Mouse (Mus musculus): Measurements from ENCODE around the gene Eif4a2. TPM values are rescaled to one million over a fixed set of nuclear protein-coding genes. Genes with fewer than 3 reads are reported as not detected.
"Not testable (repeated sequence)": the region's sequence is repeated elsewhere in the genome, so short reads cannot be mapped to it uniquely, and the experiment has no call there.

Gene Eif4a2
- polyA plus RNA-seq, 1 experiment from 2014 or later: 170 TPM

GRCm38 (mm10) chr16:23097290-23098104 is 9.7 kb upstream of the Eif4a2 start:
- not testable (repeated sequence) for H3K36me3 ChIP-seq (replicated peaks); H3K27ac ChIP-seq; H3K9me3 ChIP-seq; DNase-seq (ENCODE audit: extremely low spot score, low spot score); H3K4me3 ChIP-seq
- Histone ChIP-seq H3K4me1 (peaks cover 21% of the 10 kb centered on the region), H3K27me3 (ENCODE audit: poor library complexity, severe bottlenecking) (peaks cover 20% of the 10 kb centered on the region)
- 86% methylated on average over 8 of the region's 8 CpGs for WGBS

DNA sequence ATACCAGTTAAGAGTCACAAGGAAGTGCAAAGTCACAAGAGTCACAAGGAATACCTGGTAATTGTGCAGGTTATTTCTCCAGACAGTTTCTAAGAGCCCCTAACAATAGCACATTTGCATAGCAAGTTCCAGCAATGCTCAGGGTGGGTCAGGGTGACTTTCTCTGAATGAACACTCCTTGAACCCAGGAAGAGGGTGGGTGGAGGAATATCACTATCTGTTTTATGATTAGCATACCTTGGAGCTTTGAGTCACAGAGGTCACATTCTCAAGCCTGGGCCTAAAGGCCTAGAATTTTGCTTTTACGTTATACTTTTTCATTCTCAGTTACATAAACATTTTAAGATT is 9.2 kb upstream of the Eif4a2 start:
- WGBS: 92% methylated on average over 1 of the region's 1 CpGs
- not testable (repeated sequence) for H3K9me3 ChIP-seq; H3K4me3 ChIP-seq; H3K27ac ChIP-seq; DNase-seq (ENCODE audit: extremely low spot score, low spot score); H3K36me3 ChIP-seq (replicated peaks)
- peaks cover 27% of the 10 kb centered on the region for H3K4me1 ChIP-seq
- H3K27me3 ChIP-seq (ENCODE audit: poor library complexity, severe bottlenecking): peaks cover 20% of the 10 kb centered on the region

- peak overlapping the region; percentile 74 for H3K27ac ChIP-seq
- H3K27me3 ChIP-seq (ENCODE audit: poor library complexity, severe bottlenecking): peaks cover 20% of the 10 kb centered on the region
- no peaks in the 10 kb centered on the region for H3K36me3 ChIP-seq (replicated peaks)
- no peak for DNase-seq (ENCODE audit: extremely low spot score, low spot score)
- H3K4me3 ChIP-seq: peak overlapping the region; percentile 48
- WGBS: 6% methylated on average over 12 of the region's 12 CpGs
- no peaks in the 10 kb centered on the region for H3K9me3 ChIP-seq
- peaks cover 28% of the 10 kb centered on the region for H3K4me1 ChIP-seq
Observed at GRCm38 (mm10) chr16:23099632-23100031, 7.6 kb upstream of the Eif4a2 start.

- 0% methylated on average over 9 of the region's 9 CpGs for WGBS
- Histone ChIP-seq H3K27me3 (ENCODE audit: poor library complexity, severe bottlenecking) (peaks cover 20% of the 10 kb centered on the region), H3K36me3 (replicated peaks) (no peaks in the 10 kb centered on the region), H3K4me1 (peaks cover 28% of the 10 kb centered on the region), H3K27ac (peak overlapping the region; percentile 74), H3K4me3 (peak overlapping the region; percentile 48), H3K9me3 (no peaks in the 10 kb centered on the region)
- peak; percentile 52 for DNase-seq (ENCODE audit: extremely low spot score, low spot score)
Observed at GRCm38 (mm10) chr16:23100099-23100575, 7.1 kb upstream of the Eif4a2 start.

- H3K9me3 ChIP-seq: no peaks in the 10 kb centered on the region
- peaks cover 28% of the 10 kb centered on the region for H3K4me1 ChIP-seq
- 6% methylated on average over 10 of the region's 10 CpGs for WGBS
- DNase-seq (ENCODE audit: extremely low spot score, low spot score): peak; percentile 18
- H3K36me3 ChIP-seq (replicated peaks): no peaks in the 10 kb centered on the region
- H3K4me3 ChIP-seq: peak overlapping the region; percentile 48
- peaks cover 20% of the 10 kb centered on the region for H3K27me3 ChIP-seq (ENCODE audit: poor library complexity, severe bottlenecking)
- peak overlapping the region; percentile 74 for H3K27ac ChIP-seq
Observed at GRCm38 (mm10) chr16:23100613-23101012, 6.6 kb upstream of the Eif4a2 start.

DNA sequence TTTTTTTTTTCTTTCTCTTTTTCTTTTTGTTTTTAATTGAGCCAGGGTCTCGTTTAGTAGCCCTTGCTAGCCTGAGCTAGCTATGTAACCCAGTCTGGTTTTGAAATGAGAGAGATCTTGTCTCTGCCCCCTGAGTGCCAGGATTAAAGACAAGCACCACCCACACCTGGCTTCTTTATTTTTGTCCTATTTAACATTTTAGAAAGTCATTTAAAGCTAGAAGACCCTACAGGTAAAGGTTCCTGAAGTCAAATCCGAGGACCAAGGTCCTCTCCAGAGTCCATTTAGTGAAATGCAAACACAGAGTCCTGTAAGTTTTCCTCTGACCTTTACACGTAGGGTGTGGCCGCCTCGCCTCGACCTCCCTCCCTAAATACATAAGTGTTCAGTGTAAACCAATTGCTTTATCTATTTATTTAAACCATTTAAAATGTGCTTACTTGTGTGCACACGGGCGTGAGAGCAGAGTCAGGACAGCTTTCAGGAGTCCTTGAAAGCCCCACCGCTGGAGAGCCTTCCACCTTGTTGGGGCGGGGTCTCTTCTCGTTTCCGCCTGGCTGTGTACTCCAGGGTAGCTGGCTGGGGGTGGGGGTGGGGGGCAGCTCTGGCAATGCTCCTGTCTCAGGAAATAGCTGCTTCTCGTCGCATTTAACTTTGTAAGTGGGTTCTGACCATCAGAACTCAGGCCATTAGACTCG is 4.8 kb upstream of the Eif4a2 start:
- Histone ChIP-seq H3K27me3 (ENCODE audit: poor library complexity, severe bottlenecking) (peaks cover 20% of the 10 kb centered on the region), H3K9me3 (no peaks in the 10 kb centered on the region), H3K4me1 (peaks cover 37% of the 10 kb centered on the region), H3K27ac (peak overlapping the region; percentile 78), H3K4me3 (peak overlapping the region; percentile 50), H3K36me3 (replicated peaks) (no peaks in the 10 kb centered on the region)
- WGBS: 13% methylated on average over 15 of the region's 15 CpGs
- DNase-seq (ENCODE audit: extremely low spot score, low spot score): peak; percentile 22

- Histone ChIP-seq H3K4me1 (peaks cover 37% of the 10 kb centered on the region), H3K27ac (peak overlapping the region; percentile 78), H3K27me3 (ENCODE audit: poor library complexity, severe bottlenecking) (peaks cover 20% of the 10 kb centered on the region), H3K4me3 (peak overlapping the region; percentile 50), H3K36me3 (replicated peaks) (peaks cover 2% of the 10 kb centered on the region), H3K9me3 (no peaks in the 10 kb centered on the region)
- WGBS: 44% methylated on average over 17 of the region's 17 CpGs
- no peak for DNase-seq (ENCODE audit: extremely low spot score, low spot score)
Observed at GRCm38 (mm10) chr16:23103038-23103745, 4.1 kb upstream of the Eif4a2 start.

- WGBS: 53% methylated on average over 2 of the region's 2 CpGs
- no peak overlapping the region for H3K27ac ChIP-seq
- peaks cover 8% of the 10 kb centered on the region for H3K36me3 ChIP-seq (replicated peaks)
- H3K4me1 ChIP-seq: peaks cover 37% of the 10 kb centered on the region
- no peaks in the 10 kb centered on the region for H3K9me3 ChIP-seq
- DNase-seq (ENCODE audit: extremely low spot score, low spot score): no peak
- peaks cover 20% of the 10 kb centered on the region for H3K27me3 ChIP-seq (ENCODE audit: poor library complexity, severe bottlenecking)
- H3K4me3 ChIP-seq: no peak overlapping the region
Observed at GRCm38 (mm10) chr16:23103841-23104240, 3.4 kb upstream of the Eif4a2 start.

DNA sequence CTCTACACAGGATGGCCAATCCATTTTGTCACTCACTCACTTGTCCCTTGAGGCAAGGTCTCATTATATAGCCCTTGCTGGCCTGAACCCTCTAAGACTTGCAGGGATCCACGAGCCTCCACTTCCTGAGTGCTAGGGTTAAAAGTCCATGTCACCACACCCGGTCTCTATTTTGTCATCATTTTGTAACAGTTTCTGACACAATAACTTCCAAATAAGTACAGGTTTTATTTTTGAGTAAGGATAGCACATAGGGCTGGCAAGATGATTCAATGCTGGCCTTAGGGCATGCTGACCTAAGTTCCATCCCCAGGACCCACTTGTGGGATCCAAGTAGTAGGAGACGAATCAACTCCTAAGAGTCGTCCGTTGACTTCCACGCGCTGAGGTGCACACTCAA is 1.1 kb upstream of the Eif4a2 start:
- peaks cover 40% of the 10 kb centered on the region for H3K4me1 ChIP-seq
- H3K36me3 ChIP-seq (replicated peaks): peaks cover 31% of the 10 kb centered on the region
- H3K27me3 ChIP-seq (ENCODE audit: poor library complexity, severe bottlenecking): no peaks in the 10 kb centered on the region
- no peak overlapping the region for H3K4me3 ChIP-seq
- H3K27ac ChIP-seq: no peak overlapping the region
- 80% methylated on average over 7 of the region's 7 CpGs for WGBS
- H3K9me3 ChIP-seq: no peaks in the 10 kb centered on the region
- no peak for DNase-seq (ENCODE audit: extremely low spot score, low spot score)

DNA sequence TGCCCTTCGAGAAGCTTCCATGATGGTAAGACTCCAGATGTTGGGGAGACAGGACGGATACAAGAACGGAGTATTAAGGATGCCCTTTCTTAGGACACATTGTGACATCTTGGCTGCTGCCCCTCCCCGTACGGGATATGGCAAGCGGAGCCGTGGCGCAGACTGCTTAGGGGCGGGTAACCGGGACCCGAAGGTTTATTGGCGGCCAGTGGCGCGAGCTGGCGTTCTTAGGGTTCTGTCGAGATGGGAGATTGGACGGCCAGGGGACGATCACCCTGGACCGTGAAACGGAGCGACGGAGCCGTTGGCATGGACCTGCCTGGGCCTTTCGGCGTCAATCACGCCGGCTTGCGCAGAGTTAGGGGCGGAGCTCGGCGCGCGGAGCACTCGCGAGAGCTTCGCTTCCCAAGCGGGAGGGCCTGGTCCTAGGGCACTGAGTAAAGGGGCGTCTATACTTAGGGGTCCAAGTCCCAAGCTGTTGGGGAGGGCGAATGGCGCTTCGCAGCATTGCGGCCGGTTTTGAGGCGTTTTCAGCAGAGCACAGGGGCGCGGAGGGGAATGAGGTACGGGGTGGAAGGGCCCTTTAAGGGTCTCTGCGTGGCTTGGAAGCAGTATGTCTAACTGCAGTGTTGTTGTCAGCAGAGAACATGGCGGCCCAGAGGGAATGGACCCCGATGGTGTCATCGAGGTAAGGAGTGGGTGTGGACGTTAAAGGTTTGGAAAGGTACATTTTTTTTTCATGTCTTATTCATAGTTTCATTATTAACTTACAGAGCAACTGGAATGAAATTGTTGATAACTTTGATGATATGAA is 909 bp downstream of the Eif4a2 start:
- Histone ChIP-seq H3K9me3 (no peaks in the 10 kb centered on the region), H3K27me3 (ENCODE audit: poor library complexity, severe bottlenecking) (no peaks in the 10 kb centered on the region), H3K36me3 (replicated peaks) (peaks cover 51% of the 10 kb centered on the region), H3K4me3 (peak overlapping the region; percentile 97), H3K4me1 (peaks cover 37% of the 10 kb centered on the region), H3K27ac (peak overlapping the region; percentile 99)
- peak; percentile 73 for DNase-seq (ENCODE audit: extremely low spot score, low spot score)
- WGBS: 0% methylated on average over 52 of the region's 52 CpGs

- Histone ChIP-seq H3K4me1 (peaks cover 36% of the 10 kb centered on the region), H3K9me3 (no peaks in the 10 kb centered on the region), H3K27ac (peak overlapping the region; percentile 99), H3K4me3 (peak overlapping the region; percentile 97), H3K36me3 (replicated peaks) (peaks cover 55% of the 10 kb centered on the region), H3K27me3 (ENCODE audit: poor library complexity, severe bottlenecking) (no peaks in the 10 kb centered on the region)
- DNase-seq (ENCODE audit: extremely low spot score, low spot score): no peak
- 8% methylated on average over 5 of the region's 5 CpGs for WGBS
Observed at GRCm38 (mm10) chr16:23108943-23109342, 1.7 kb downstream of the Eif4a2 start.
